Mouse (Mus musculus) Patski (cell line): Measurements from ENCODE around the gene Hs3st4. TPM values are rescaled to one million over a fixed set of nuclear protein-coding genes. Genes with fewer than 3 reads are reported as not detected.
A peak's percentile ranks its signal among the peaks of the same experiment; 100 is the strongest.

Experiments used
- ATAC-seq: fragments of 100-300 bp; one replicate; pipeline ENCODE4 v1.8.0; 2021
- CTCF ChIA-PET: fragments of 350-600 bp; sonication (Branson Sonifier 250); formaldehyde crosslinking; loops from one replicate; lab custom pipeline; 2022; ENCODE audit warnings: inconsistent platforms; lab: Charles Lee
- POLR2A ChIA-PET: fragments of 350-600 bp; sonication (Branson Sonifier 250); formaldehyde crosslinking; loops from one replicate; lab custom pipeline; 2022; ENCODE audit warnings: antibody characterized with exemption, inconsistent platforms; lab: Charles Lee
- DNase-seq: peaks from one replicate; pipeline ENCODE4 v3.0.0-alpha.2; 2011; ENCODE audit warnings: low read depth, low spot score
- H3K27me3 ChIP-seq: fragments of 371-371 bp; one replicate; pipeline ENCODE4 v1.5.1; 2021
- CTCF ChIP-seq: fragments of 100-300 bp; IDR thresholded peaks from one replicate; pipeline ENCODE4 v1.5.1; 2021
- in situ Hi-C: fragments of 300-500 bp; cut with MboI; formaldehyde crosslinking; loops from 3 replicates; pipeline ENCODE4 v1.11.1; 2018; ENCODE audit warnings: low pct_unique_long_range_greater_than_20kb, mixed read lengths
- polyA plus RNA-seq: library from polyadenylated mRNA; unstranded; gene quantifications from one replicate; pipeline ENCODE4 v1.2.3, GENCODE M21; 2021

Gene Hs3st4
- polyA plus RNA-seq, 1 experiment from 2014 or later = 2.5 TPM

- ChIA-PET CTCF (no interaction called here), POLR2A (no interaction called here)
- no peak for TF ChIP-seq CTCF
- no peaks in the 10 kb centered on the region for H3K27me3 ChIP-seq
- no peak for DNase-seq
- in situ Hi-C loops = no loop called here
- ATAC-seq = no peak
These were observed 216.3 kb downstream of the Hs3st4 start for GRCm38 (mm10) chr7:124198811-124199570.

- ChIA-PET POLR2A (interaction anchor here (0.7 kb wide), 1 partner anchor 478 kb away, joined by 3 read pairs; no protein-coding TSS in a partner anchor), CTCF (no interaction called here)
- H3K27me3 ChIP-seq = no peaks in the 10 kb centered on the region
- peak; percentile 9 for TF ChIP-seq CTCF
- no peak for DNase-seq
- ATAC-seq = no peak
- in situ Hi-C loops = no loop called here
These were observed 234.3 kb downstream of the Hs3st4 start for GRCm38 (mm10) chr7:124216921-124217320.

GRCm38 (mm10) chr7:124220556-124220955 lies 237.9 kb downstream of the Hs3st4 start:
- ChIA-PET POLR2A (no interaction called here), CTCF (interaction anchor here (1.3 kb wide), 1 partner anchor 14 kb away, joined by 3 read pairs; no protein-coding TSS in a partner anchor)
- in situ Hi-C loops = no loop called here
- no peaks in the 10 kb centered on the region for H3K27me3 ChIP-seq
- DNase-seq (no peak), ATAC-seq (no peak)
- TF ChIP-seq CTCF = no peak

GRCm38 (mm10) chr7:124237896-124238670 lies 255.4 kb downstream of the Hs3st4 start:
- TF ChIP-seq CTCF = no peak
- ATAC-seq = no peak

GRCm38 (mm10) chr7:124239903-124240647 lies 257.4 kb downstream of the Hs3st4 start:
- no peak for TF ChIP-seq CTCF
- DNase-seq (no peak), ATAC-seq (no peak)
- POLR2A ChIA-PET = no interaction called here
- no peaks in the 10 kb centered on the region for H3K27me3 ChIP-seq
- in situ Hi-C loops = no loop called here
- CTCF ChIA-PET = no interaction called here

More at GRCm38 (mm10) chr7:124237896-124238670, 255.4 kb downstream of the Hs3st4 start:
- no peaks in the 10 kb centered on the region for H3K27me3 ChIP-seq
- in situ Hi-C loops = no loop called here
- DNase-seq = no peak
- CTCF ChIA-PET = no interaction called here
- POLR2A ChIA-PET = no interaction called here

- no peak for ATAC-seq
- in situ Hi-C loops = no loop called here
- H3K27me3 ChIP-seq = no peaks in the 10 kb centered on the region
- CTCF ChIA-PET = no interaction called here
- TF ChIP-seq CTCF = no peak
- DNase-seq = no peak
- POLR2A ChIA-PET = no interaction called here
These were observed 267.2 kb downstream of the Hs3st4 start for GRCm38 (mm10) chr7:124249838-124250237.

- ATAC-seq (no peak), DNase-seq (no peak)
- CTCF ChIA-PET = no interaction called here
- in situ Hi-C loops = no loop called here
- TF ChIP-seq CTCF = no peak
- POLR2A ChIA-PET = no interaction called here
- H3K27me3 ChIP-seq = no peaks in the 10 kb centered on the region
These were observed 267.9 kb downstream of the Hs3st4 start for GRCm38 (mm10) chr7:124250566-124250965.

GRCm38 (mm10) chr7:124258419-124258818 lies 275.8 kb downstream of the Hs3st4 start:
- POLR2A ChIA-PET = no interaction called here
- TF ChIP-seq CTCF = no peak
- in situ Hi-C loops = no loop called here
- no peaks in the 10 kb centered on the region for H3K27me3 ChIP-seq
- DNase-seq (no peak), ATAC-seq (no peak)
- CTCF ChIA-PET = no interaction called here

- H3K27me3 ChIP-seq = no peaks in the 10 kb centered on the region
- CTCF ChIA-PET = no interaction called here
- no peak for DNase-seq
- in situ Hi-C loops = no loop called here
- no peak for ATAC-seq
- POLR2A ChIA-PET = no interaction called here
- no peak for TF ChIP-seq CTCF
These were observed 288.1 kb downstream of the Hs3st4 start for GRCm38 (mm10) chr7:124270734-124271133.

GRCm38 (mm10) chr7:124289873-124290272 lies 307.2 kb downstream of the Hs3st4 start:
- in situ Hi-C loops = no loop called here
- DNase-seq = no peak
- no peaks in the 10 kb centered on the region for H3K27me3 ChIP-seq
- no peak for TF ChIP-seq CTCF
- ChIA-PET POLR2A (no interaction called here), CTCF (no interaction called here)
- ATAC-seq = no peak
